Mouse (Mus musculus) liver, embryonic 14.5 days (tissue): ENCODE data around the gene Fam198a. TPM values are rescaled to one million over a fixed set of nuclear protein-coding genes. Genes with fewer than 3 reads are reported as not detected.

Experiments used
- ATAC-seq: fragments of 200-750 bp; cut with Nextera tagmentation; 2 replicates; pipeline ENCODE4 v1.8.0; 2017; ENCODE audit warnings: moderate number of reproducible peaks, mild to moderate bottlenecking, moderate library complexity; ENCODE audit not compliant: insufficient read depth
- DNase-seq, 3 experiments: peaks; one replicate each; pipeline ENCODE4 v3.0.0-alpha.2; 2012 to 2013; ENCODE audit warnings: low read depth in 3 of 3, low spot score in 3 of 3
- H3K27ac ChIP-seq: fragments of 300-500 bp; sonication (generic); 2 replicates; pipeline ENCODE4 v1.5.1; 2014; ENCODE audit warnings: moderate library complexity, mild to moderate bottlenecking, control low read depth, inconsistent platforms
- H3K27me3 ChIP-seq: fragments of 300-500 bp; sonication (generic); 2 replicates; pipeline ENCODE4 v1.6.1; 2014; ENCODE audit warnings: mild to moderate bottlenecking, low read length, moderate library complexity; ENCODE audit not compliant: control insufficient read depth, insufficient read depth
- H3K36me3 ChIP-seq: fragments of 300-500 bp; sonication (generic); replicated peaks from 2 replicates; pipeline ENCODE4 v1.6.1; 2014; ENCODE audit warnings: low read depth; ENCODE audit not compliant: control insufficient read depth, insufficient read depth
- H3K4me1 ChIP-seq, 2 experiments: fragments of 200-500 bp in 1 of 2; fragments of 300-500 bp in 1 of 2; sonication (generic) in 1 of 2; replicated peaks; 2 replicates each; pipeline ENCODE4 v1.6.1; 2012 to 2014; ENCODE audit warnings: antibody characterized with exemption in 1 of 2, inconsistent platforms in 1 of 2, low read length in 1 of 2; ENCODE audit not compliant: control insufficient read depth in 2 of 2, insufficient read depth in 2 of 2
- H3K4me2 ChIP-seq: fragments of 300-500 bp; sonication (generic); 2 replicates; pipeline ENCODE4 v1.6.1; 2014; ENCODE audit warnings: low read depth, mild to moderate bottlenecking, control low read depth, moderate library complexity
- H3K4me3 ChIP-seq, 2 experiments: fragments of 200-500 bp in 1 of 2; fragments of 300-500 bp in 1 of 2; sonication (generic) in 1 of 2; 2 replicates each; pipeline ENCODE4 v1.5.1; 2012 to 2014; ENCODE audit warnings: low read depth in 2 of 2, low read length in 2 of 2, mild to moderate bottlenecking in 2 of 2, control low read depth in 1 of 2, inconsistent platforms in 1 of 2, moderate library complexity in 1 of 2; ENCODE audit not compliant: insufficient read depth in 1 of 2
- H3K9ac ChIP-seq: fragments of 300-500 bp; sonication (generic); replicated peaks from 2 replicates; pipeline ENCODE4 v1.6.1; 2014; ENCODE audit warnings: mild to moderate bottlenecking, control low read depth, moderate library complexity
- H3K9me3 ChIP-seq: fragments of 300-500 bp; sonication (generic); 2 replicates; pipeline ENCODE4 v1.6.1; 2016; ENCODE audit warnings: low read length, mixed read lengths; ENCODE audit not compliant: control insufficient read depth
- CTCF ChIP-seq: IDR thresholded peaks from 2 replicates; pipeline ENCODE4 v1.5.1; 2016; ENCODE audit warnings: antibody characterized with exemption, low read depth, control low read depth
- EP300 ChIP-seq: IDR thresholded peaks from 2 replicates; pipeline ENCODE4 v1.6.1; 2016; ENCODE audit warnings: antibody characterized with exemption, low read depth
- WGBS: fragments of 180-500 bp; shearing (Covaris S2); extraction: QIAGEN DNeasy Blood & Tissue Kit; methylation state at CpG from one replicate; pipeline ENCODE4 v1.1.7; 2014; ENCODE audit not compliant: insufficient replicate concordance; 5-methylcytosine and 5-hydroxymethylcytosine counted together
- polyA plus RNA-seq, 2 experiments: library from polyadenylated mRNA; depleted of rRNA in 1 of 2; stranded (reverse) in 1 of 2; unstranded in 1 of 2; fragments of >200 nt; fragmentation: Nextera tagmentation in 1 of 2; extraction: Ambion mirVana in 1 of 2; gene quantifications; 2 replicates each; pipeline versions ENCODE4 v1.2.1 to v1.2.3; 2012 to 2014

Gene Fam198a
- polyA plus RNA-seq, 2 experiments: 0.08 to 0.10 TPM

DNA sequence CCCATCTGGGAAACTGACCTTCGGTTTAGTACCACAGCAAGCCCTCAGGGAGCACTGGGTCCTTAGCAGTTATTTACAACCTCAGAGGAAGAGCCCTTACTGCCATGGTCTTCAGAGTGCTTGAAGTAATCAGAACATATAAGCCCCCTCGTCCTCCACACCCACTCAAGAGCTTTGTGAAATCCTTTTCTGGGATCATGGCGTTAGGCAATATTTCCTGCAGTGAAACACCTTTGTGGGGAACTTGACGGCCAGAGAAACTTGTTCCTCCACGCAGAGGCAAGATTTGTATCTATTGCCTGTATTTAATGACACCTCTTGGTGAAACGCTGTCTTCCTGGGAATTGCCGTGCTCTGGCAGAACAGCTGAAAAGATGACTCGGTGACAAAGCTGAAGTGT lies 24.8 kb upstream of the Fam198a start:
- TF ChIP-seq EP300 (no peak), CTCF (no peak)
- no peak overlapping the region for H3K27ac ChIP-seq
- 50% methylated on average over 8 of the region's 8 CpGs for WGBS
- DNase-seq: no peak
- no peak for ATAC-seq
- H3K9ac ChIP-seq: no peak overlapping the region
- H3K4me3 ChIP-seq: no peak overlapping the region
- peaks cover 0 to 23% of the 10 kb centered on the region in 2 experiments; a peak in 2 of 4 replicates for H3K4me1 ChIP-seq
- H3K4me2 ChIP-seq: no peak overlapping the region
- H3K9me3 ChIP-seq: no peaks in the 10 kb centered on the region
- H3K36me3 ChIP-seq: no peaks in the 10 kb centered on the region
- H3K27me3 ChIP-seq: no peaks in the 10 kb centered on the region

GRCm38 (mm10) chr9:121926634-121927405 lies 24.0 kb upstream of the Fam198a start:
- peaks cover 0 to 23% of the 10 kb centered on the region in 2 experiments; a peak in 2 of 4 replicates for H3K4me1 ChIP-seq
- WGBS: 33% methylated on average over 11 of the region's 11 CpGs
- no peak overlapping the region for H3K9ac ChIP-seq
- no peaks in the 10 kb centered on the region for H3K9me3 ChIP-seq
- H3K36me3 ChIP-seq: no peaks in the 10 kb centered on the region
- H3K4me3 ChIP-seq: no peak overlapping the region
- no peak overlapping the region for H3K4me2 ChIP-seq
- no peak for TF ChIP-seq CTCF
- TF ChIP-seq EP300: no peak
- no peaks in the 10 kb centered on the region for H3K27me3 ChIP-seq
- no peak overlapping the region for H3K27ac ChIP-seq
- DNase-seq: no peak
- ATAC-seq: no peak

DNA sequence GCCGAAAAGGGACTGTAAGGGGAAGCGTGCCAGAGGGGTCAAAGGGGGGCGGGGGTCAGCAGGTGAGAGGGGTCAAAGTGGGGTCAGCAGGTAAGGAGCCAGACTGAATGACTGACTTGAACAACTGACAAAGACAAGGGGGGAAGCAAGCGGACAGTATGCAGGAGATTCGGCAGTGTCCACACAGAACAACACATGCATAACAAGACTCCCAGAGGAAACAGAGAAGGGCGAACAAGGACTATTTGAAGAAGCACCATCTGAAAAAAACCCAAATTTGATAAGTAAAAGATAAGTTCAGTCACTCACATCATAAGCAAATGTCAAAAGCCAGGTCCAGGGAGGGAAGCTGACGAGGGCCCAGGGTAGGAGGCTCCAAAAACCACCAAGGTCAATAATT lies 23.1 kb upstream of the Fam198a start:
- H3K36me3 ChIP-seq: no peaks in the 10 kb centered on the region
- no peaks in the 10 kb centered on the region for H3K9me3 ChIP-seq
- ATAC-seq (no peak), DNase-seq (no peak)
- no peak overlapping the region for H3K4me2 ChIP-seq
- TF ChIP-seq EP300: no peak
- no peak for TF ChIP-seq CTCF
- H3K27me3 ChIP-seq: no peaks in the 10 kb centered on the region
- H3K4me3 ChIP-seq: no peak overlapping the region
- no peak overlapping the region for H3K9ac ChIP-seq
- no peak overlapping the region for H3K27ac ChIP-seq
- 60% methylated on average over 7 of the region's 7 CpGs for WGBS
- peaks cover 0 to 23% of the 10 kb centered on the region in 2 experiments; a peak in 2 of 4 replicates for H3K4me1 ChIP-seq

DNA sequence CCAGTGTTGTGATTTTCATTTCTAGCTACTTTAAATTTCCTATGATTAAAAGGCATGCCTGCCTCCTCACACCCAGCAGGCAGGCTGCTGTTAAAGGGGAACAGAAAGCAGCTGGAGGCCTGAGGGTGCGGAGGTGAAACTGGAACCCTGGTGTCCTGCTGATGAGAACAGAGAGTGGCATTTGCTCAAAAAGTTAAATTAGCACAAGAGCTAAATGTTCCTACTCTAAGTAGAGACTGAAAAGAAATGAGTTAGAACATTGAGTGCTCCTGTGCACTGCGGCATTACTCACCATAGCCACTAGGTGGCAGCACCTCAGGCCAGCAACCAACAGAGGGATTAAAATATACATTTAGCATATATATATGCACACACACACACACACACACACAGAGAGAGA lies 22.3 kb upstream of the Fam198a start:
- peak in 1 of 3 experiments; percentile 36 for DNase-seq
- no peak for TF ChIP-seq EP300
- TF ChIP-seq CTCF: peak; percentile 89
- Histone ChIP-seq H3K4me3 (no peak overlapping the region), H3K36me3 (no peaks in the 10 kb centered on the region), H3K9me3 (no peaks in the 10 kb centered on the region), H3K4me2 (no peak overlapping the region), H3K4me1 (peaks cover 0 to 21% of the 10 kb centered on the region in 2 experiments; a peak in 2 of 4 replicates), H3K27ac (no peak overlapping the region), H3K9ac (no peak overlapping the region), H3K27me3 (no peaks in the 10 kb centered on the region)
- WGBS: 24% methylated on average over 2 of the region's 2 CpGs
- ATAC-seq: 0 out of 2 replicates have a peak, but pooled peaks have one; percentile 33

DNA sequence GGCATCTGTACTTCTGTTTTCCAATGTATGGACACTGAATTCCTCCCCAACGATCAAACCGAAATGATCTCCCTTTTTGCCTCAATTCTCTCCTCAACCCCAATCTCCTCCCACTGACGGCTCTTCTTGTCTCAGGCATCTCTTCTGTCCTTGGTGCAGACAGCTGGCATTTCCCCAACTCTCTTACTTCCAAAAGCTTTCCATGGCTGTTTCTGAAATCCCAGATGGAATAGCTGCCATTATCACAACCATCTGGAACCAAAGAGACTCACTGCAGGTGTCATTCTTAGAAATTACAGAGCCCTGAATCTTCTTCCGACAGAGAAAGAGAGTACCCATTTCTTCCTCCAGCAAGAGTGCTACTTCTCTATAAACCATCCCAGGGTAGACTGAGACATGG lies 15.9 kb upstream of the Fam198a start:
- DNase-seq: no peak

More for the DNA sequence above, 15.9 kb upstream of the Fam198a start:
- 58% methylated on average over 4 of the region's 4 CpGs for WGBS
- H3K36me3 ChIP-seq: no peaks in the 10 kb centered on the region
- H3K9ac ChIP-seq: no peak overlapping the region
- no peak for ATAC-seq
- no peak overlapping the region for H3K4me2 ChIP-seq
- H3K27ac ChIP-seq: no peak overlapping the region
- no peaks in the 10 kb centered on the region for H3K9me3 ChIP-seq
- H3K4me3 ChIP-seq: no peak overlapping the region
- H3K4me1 ChIP-seq: peaks cover 0 to 3% of the 10 kb centered on the region in 2 experiments; a peak in 1 of 4 replicates
- H3K27me3 ChIP-seq: no peaks in the 10 kb centered on the region
- TF ChIP-seq CTCF (no peak), EP300 (no peak)
